In the genomic region with DNA sequence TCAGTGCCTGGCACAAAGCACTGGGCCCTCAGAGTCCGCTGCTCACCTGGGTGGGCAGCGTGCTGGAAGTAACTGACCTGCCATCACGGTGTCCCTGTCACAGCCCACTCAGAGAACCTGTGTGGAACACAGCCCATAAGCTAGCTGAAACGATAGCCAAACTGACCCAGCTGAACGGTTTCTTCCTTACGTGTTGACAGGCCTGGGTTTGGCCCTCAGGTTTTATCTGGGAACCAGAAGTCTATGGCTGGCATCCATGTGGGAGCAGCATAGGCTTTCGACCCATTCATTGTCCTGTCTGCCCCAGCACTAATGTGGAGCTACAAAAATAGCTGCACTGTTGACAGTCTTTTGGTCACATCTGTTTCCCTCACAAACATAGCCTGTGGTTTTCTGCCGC, we compare ENCODE assay signal across 18 mouse cellular contexts. TPM values are rescaled to one million over a fixed set of nuclear protein-coding genes. Genes with fewer than 3 reads are reported as not detected.
DNase-seq lines count a peak whose midpoint lies in the region; ATAC-seq and TF ChIP-seq lines count a peak whose summit lies in the region.
"Had no signal": no experiment of that assay in that cellular context is flagged by ENCODE, and none has a peak within 500 bp of the region (broad histone marks: within the 10 kb centered on the region; RNA-seq: fewer than 3 reads in every experiment).

No protein-coding gene starts in this region.

- no peak overlapping the region for H3K9ac ChIP-seq in neural tube, embryonic 12.5 days
- H3K9ac ChIP-seq in limb, embryonic 13.5 days, result 0 out of 2 replicates have a peak overlapping the region, but pooled peaks have one; percentile 8
- H3K9ac ChIP-seq in stomach, postnatal 0 days (ENCODE audit: low read length), result no peak overlapping the region

- no peak for ATAC-seq in cerebellum, adult (ENCODE audit: insufficient number of reproducible peaks, low FRiP score, low TSS enrichment)
- ATAC-seq in neural tube, embryonic 12.5 days (ENCODE audit: low FRiP score, low read depth), result no peak
- no peak for ATAC-seq in limb, embryonic 13.5 days (ENCODE audit: low FRiP score, low read depth)
- no peak for ATAC-seq in stomach, postnatal 0 days (ENCODE audit: low FRiP score, low TSS enrichment)
- ATAC-seq: forebrain, embryonic 16.5 days; intestine, postnatal 0 days; lung, postnatal 0 days; midbrain, embryonic 15.5 days had no signal

- TF ChIP-seq CTCF in stomach, postnatal 0 days (IDR thresholded peaks at IDR 0.05; ENCODE audit: low read depth), result no peak

- peaks cover 42% of the 10 kb centered on the region for H3K4me1 ChIP-seq in neural tube, embryonic 12.5 days
- peaks cover 60% of the 10 kb centered on the region for H3K4me1 ChIP-seq in limb, embryonic 13.5 days
- H3K4me1 ChIP-seq in stomach, postnatal 0 days (replicated peaks; ENCODE audit: control insufficient read depth, insufficient read depth), result no peaks in the 10 kb centered on the region
- peaks cover 56% of the 10 kb centered on the region for H3K4me1 ChIP-seq in forebrain, embryonic 10.5 days

- WGBS in neural tube, embryonic 12.5 days, result 75% methylated on average over 8 of the region's 8 CpGs
- 71% methylated on average over 8 of the region's 8 CpGs for WGBS in limb, embryonic 13.5 days
- WGBS in stomach, postnatal 0 days, result 73% methylated on average over 8 of the region's 8 CpGs
- whole genome bisulfite sequencing in forebrain, embryonic 10.5 days, result 88% methylated on average over 8 of the region's 8 CpGs

- no peaks in the 10 kb centered on the region for H3K9me3 ChIP-seq in neural tube, embryonic 12.5 days
- H3K9me3 ChIP-seq in limb, embryonic 13.5 days, result no peaks in the 10 kb centered on the region
- H3K9me3 ChIP-seq in stomach, postnatal 0 days (ENCODE audit: control insufficient read depth, low read length), result no peaks in the 10 kb centered on the region
- H3K9me3 ChIP-seq in forebrain, embryonic 10.5 days, result no peaks in the 10 kb centered on the region
- H3K9me3 ChIP-seq: midbrain, embryonic 15.5 days had no signal

- H3K27ac ChIP-seq in neural tube, embryonic 12.5 days, result no peak overlapping the region
- peak overlapping the region; percentile 22; the same call in 1 of the 2 replicates for H3K27ac ChIP-seq in limb, embryonic 13.5 days
- H3K27ac ChIP-seq in stomach, postnatal 0 days (replicated peaks), result peak overlapping the region; percentile 64
- no peak overlapping the region for H3K27ac ChIP-seq in forebrain, embryonic 10.5 days
- H3K27ac ChIP-seq: midbrain, embryonic 15.5 days had no signal

- no peak for TF ChIP-seq EP300 in stomach, postnatal 0 days (optimal IDR thresholded peaks at IDR 0.05)

- H3K4me2 ChIP-seq in neural tube, embryonic 12.5 days (replicated peaks), result peak overlapping the region; percentile 29; the same call in 1 of the 2 replicates
- H3K4me2 ChIP-seq in limb, embryonic 13.5 days (replicated peaks), result 0 out of 2 replicates have a peak overlapping the region, but pooled peaks have one; percentile 16
- no peak overlapping the region for H3K4me2 ChIP-seq in stomach, postnatal 0 days (replicated peaks; ENCODE audit: low read depth)

- no peaks in the 10 kb centered on the region for H3K36me3 ChIP-seq in neural tube, embryonic 12.5 days
- H3K36me3 ChIP-seq in limb, embryonic 13.5 days, result no peaks in the 10 kb centered on the region
- H3K36me3 ChIP-seq in stomach, postnatal 0 days (ENCODE audit: control insufficient read depth, insufficient read depth, low read length), result 0 out of 2 replicates have a peak, but pooled peaks cover 2% of the 10 kb centered on the region
- peaks cover 14% of the 10 kb centered on the region for H3K36me3 ChIP-seq in forebrain, embryonic 10.5 days (replicated peaks)
- H3K36me3 ChIP-seq: midbrain, embryonic 15.5 days had no signal

- DNase-seq in cerebellum, adult 11 months, result peak; percentile 4
- DNase-seq in neural tube, embryonic 10.5 days (ENCODE audit: extremely low spot score, low spot score), result no peak
- no peak for DNase-seq in stomach, postnatal 0 days (ENCODE audit: low spot score)
- no peak for DNase-seq in forebrain, embryonic 10.5 days (ENCODE audit: extremely low spot score, low spot score)
- DNase-seq in adrenal gland, adult 18-20 months (ENCODE audit: low spot score in 2 of 2), result no peak
- DNase-seq: adrenal gland, postnatal 36 days; cerebellum, postnatal 14 days; gastrocnemius, postnatal 36 days; right cerebral cortex, postnatal 4 days had no signal

- H3K27me3 ChIP-seq in neural tube, embryonic 12.5 days (replicated peaks), result 0 out of 2 replicates have a peak, but pooled peaks cover 3% of the 10 kb centered on the region
- no peaks in the 10 kb centered on the region for H3K27me3 ChIP-seq in limb, embryonic 13.5 days
- no peaks in the 10 kb centered on the region for H3K27me3 ChIP-seq in stomach, postnatal 0 days (ENCODE audit: control insufficient read depth, insufficient read depth, low read length)
- H3K27me3 ChIP-seq in forebrain, embryonic 10.5 days (ENCODE audit: poor library complexity, severe bottlenecking), result peaks cover 64% of the 10 kb centered on the region
- H3K27me3 ChIP-seq: midbrain, embryonic 15.5 days had no signal

- no peak overlapping the region for H3K4me3 ChIP-seq in neural tube, embryonic 12.5 days
- no peak overlapping the region for H3K4me3 ChIP-seq in limb, embryonic 13.5 days
- no peak overlapping the region for H3K4me3 ChIP-seq in stomach, postnatal 0 days (ENCODE audit: low read depth, low read length)
- no peak overlapping the region for H3K4me3 ChIP-seq in forebrain, embryonic 10.5 days
- H3K4me3 ChIP-seq: midbrain, embryonic 15.5 days had no signal

RNA-seq across cellular contexts. Expression of gene Inafm2, which starts 4.9 kb away (rescaled TPM):
- 25.2 and 25.4 TPM in 2 replicates for polyA plus RNA-seq in neural tube, embryonic 12.5 days (2016; fragmentation: Nextera tagmentation; extraction: Ambion mirVana)
- 19.4 and 21.1 TPM in 2 replicates for polyA plus RNA-seq in limb, embryonic 13.5 days (2015; fragmentation: Nextera tagmentation; extraction: Ambion mirVana)
- 33.8 and 36.7 TPM in 2 replicates for polyA plus RNA-seq in stomach, postnatal 0 days (2015; fragmentation: Nextera tagmentation; extraction: Ambion mirVana)
- 19.8 and 21.7 TPM in 2 replicates for polyA plus RNA-seq in forebrain, embryonic 10.5 days (2016; fragmentation: Nextera tagmentation; extraction: Ambion mirVana)
- total RNA-seq in adrenal gland, adult 18-20 months (2021), result 10 to 100 TPM; 35.2 to 40.1 TPM

RNA-seq across cellular contexts. Expression of gene Ccdc9b, which starts 12.0 kb away (rescaled TPM):
- polyA plus RNA-seq in neural tube, embryonic 12.5 days (2016; fragmentation: Nextera tagmentation; extraction: Ambion mirVana), result 1.6 and 1.9 TPM in 2 replicates
- polyA plus RNA-seq in limb, embryonic 13.5 days (2015; fragmentation: Nextera tagmentation; extraction: Ambion mirVana), result 0.78 and 0.85 TPM in 2 replicates
- polyA plus RNA-seq in stomach, postnatal 0 days (2015; fragmentation: Nextera tagmentation; extraction: Ambion mirVana), result 2.9 TPM in 2 replicates
- 0.53 and 0.64 TPM in 2 replicates for polyA plus RNA-seq in forebrain, embryonic 10.5 days (2016; fragmentation: Nextera tagmentation; extraction: Ambion mirVana)
- total RNA-seq in adrenal gland, adult 18-20 months (2021), result 1 to 10 TPM; 2.8 to 5.1 TPM

RNA-seq across cellular contexts. Expression of gene Phgr1, which starts 22.1 kb away (rescaled TPM):
- polyA plus RNA-seq in neural tube, embryonic 12.5 days (2016; fragmentation: Nextera tagmentation; extraction: Ambion mirVana), result not detected in 2 replicates
- not detected in 2 replicates for polyA plus RNA-seq in limb, embryonic 13.5 days (2015; fragmentation: Nextera tagmentation; extraction: Ambion mirVana)
- 165 and 184 TPM in 2 replicates for polyA plus RNA-seq in stomach, postnatal 0 days (2015; fragmentation: Nextera tagmentation; extraction: Ambion mirVana)
- not detected in 2 replicates for polyA plus RNA-seq in forebrain, embryonic 10.5 days (2016; fragmentation: Nextera tagmentation; extraction: Ambion mirVana)
- total RNA-seq in adrenal gland, adult 18-20 months (2021), result not detected
- total RNA-seq: adrenal gland, postnatal 36 days; gastrocnemius, postnatal 36 days; layer of hippocampus, adult 8-10 months; left cerebral cortex, postnatal 25 days had no signal
- polyA plus RNA-seq: forebrain, embryonic 16.5 days; midbrain, embryonic 15.5 days had no signal

RNA-seq across cellular contexts. Expression of gene Plcb2, which starts 22.2 kb away (rescaled TPM):
- polyA plus RNA-seq in neural tube, embryonic 12.5 days (2016; fragmentation: Nextera tagmentation; extraction: Ambion mirVana), result 0.41 and 1.1 TPM in 2 replicates
- polyA plus RNA-seq in limb, embryonic 13.5 days (2015; fragmentation: Nextera tagmentation; extraction: Ambion mirVana), result 0.28 and 0.46 TPM in 2 replicates
- 0.58 and 0.64 TPM in 2 replicates for polyA plus RNA-seq in stomach, postnatal 0 days (2015; fragmentation: Nextera tagmentation; extraction: Ambion mirVana)
- 0.38 and 0.46 TPM in 2 replicates for polyA plus RNA-seq in forebrain, embryonic 10.5 days (2016; fragmentation: Nextera tagmentation; extraction: Ambion mirVana)
- total RNA-seq in adrenal gland, adult 18-20 months (2021), result 1 to 10 TPM; 2.5 to 2.8 TPM

RNA-seq across cellular contexts. Expression of gene Disp2, which starts 29.0 kb away (rescaled TPM):
- polyA plus RNA-seq in neural tube, embryonic 12.5 days (2016; fragmentation: Nextera tagmentation; extraction: Ambion mirVana), result 21.7 and 24.0 TPM in 2 replicates
- polyA plus RNA-seq in limb, embryonic 13.5 days (2015; fragmentation: Nextera tagmentation; extraction: Ambion mirVana), result 0.13 and 0.22 TPM in 2 replicates
- polyA plus RNA-seq in stomach, postnatal 0 days (2015; fragmentation: Nextera tagmentation; extraction: Ambion mirVana), result 1.0 and 1.1 TPM in 2 replicates
- 1.0 and 1.2 TPM in 2 replicates for polyA plus RNA-seq in forebrain, embryonic 10.5 days (2016; fragmentation: Nextera tagmentation; extraction: Ambion mirVana)
- total RNA-seq in adrenal gland, adult 18-20 months (2021), result 10 to 100 TPM; 32.1 to 32.7 TPM
- total RNA-seq: gastrocnemius, postnatal 36 days had no signal

Comparison
In these comparisons a context has a peak if more than half of its experiments do, and no peak if none do; other contexts are left out.
1. H3K27ac ChIP-seq: peak in limb, embryonic 13.5 days (single experiment) and stomach, postnatal 0 days (single experiment); none in neural tube, embryonic 12.5 days (single experiment) and forebrain, embryonic 10.5 days (single experiment).
2. RNA of gene Phgr1, which starts 22.1 kb away (polyA plus RNA-seq): 165 to 184 TPM in stomach, postnatal 0 days; not detected in neural tube, embryonic 12.5 days, not detected in limb, embryonic 13.5 days and not detected in forebrain, embryonic 10.5 days; every median in the first group is over 100 times any median in the second.